Mouse (Mus musculus) testis, adult 2 months (tissue): Measurements from ENCODE around the gene Ran.
A peak's percentile ranks its signal among the peaks of the same experiment; 100 is the strongest.

Source experiments
- CTCF ChIP-seq: fragments of 200-500 bp; IDR thresholded peaks from 2 replicates; pipeline ENCODE4 v1.5.1; 2012; ENCODE audit warnings: low read depth, mild to moderate bottlenecking, inconsistent platforms, low read length, moderate library complexity; ENCODE audit not compliant: control insufficient read depth, insufficient read depth, insufficient replicate concordance
- POLR2A ChIP-seq: fragments of 200-500 bp; IDR thresholded peaks from 2 replicates; pipeline ENCODE4 v1.6.1; 2012; ENCODE audit warnings: low read depth, mild to moderate bottlenecking, inconsistent platforms, low read length, moderate library complexity; ENCODE audit not compliant: control insufficient read depth

- TF ChIP-seq POLR2A (no peak), CTCF (peak; percentile 61)
Measured at GRCm38 (mm10) chr5:128971298-128971697, 48.6 kb upstream of the Ran start.
